Mouse (Mus musculus) splenic B cell, adult 2 months (primary cell): ENCODE results near the gene Ngef.
"Not testable (repeated sequence)": the region's sequence is repeated elsewhere in the genome, so short reads cannot be mapped to it uniquely, and the experiment has no call there.

Source experiments
- DNase-seq: peaks from one replicate; pipeline ENCODE4 v3.0.0-alpha.2; 2011; ENCODE audit warnings: low read depth, low spot score
- H3K27me3 ChIP-seq: 2 replicates; pipeline ENCODE4 v1.6.1; 2012; ENCODE audit warnings: mild to moderate bottlenecking, low read length, moderate library complexity, mixed read lengths; ENCODE audit not compliant: control insufficient read depth, poor library complexity, insufficient read depth, severe bottlenecking
- H3K36me3 ChIP-seq: 2 replicates; pipeline ENCODE4 v1.6.1; 2012; ENCODE audit warnings: mild to moderate bottlenecking, low read length, moderate library complexity, mixed read lengths; ENCODE audit not compliant: control insufficient read depth, poor library complexity, insufficient read depth, severe bottlenecking

Gene Ngef

DNA sequence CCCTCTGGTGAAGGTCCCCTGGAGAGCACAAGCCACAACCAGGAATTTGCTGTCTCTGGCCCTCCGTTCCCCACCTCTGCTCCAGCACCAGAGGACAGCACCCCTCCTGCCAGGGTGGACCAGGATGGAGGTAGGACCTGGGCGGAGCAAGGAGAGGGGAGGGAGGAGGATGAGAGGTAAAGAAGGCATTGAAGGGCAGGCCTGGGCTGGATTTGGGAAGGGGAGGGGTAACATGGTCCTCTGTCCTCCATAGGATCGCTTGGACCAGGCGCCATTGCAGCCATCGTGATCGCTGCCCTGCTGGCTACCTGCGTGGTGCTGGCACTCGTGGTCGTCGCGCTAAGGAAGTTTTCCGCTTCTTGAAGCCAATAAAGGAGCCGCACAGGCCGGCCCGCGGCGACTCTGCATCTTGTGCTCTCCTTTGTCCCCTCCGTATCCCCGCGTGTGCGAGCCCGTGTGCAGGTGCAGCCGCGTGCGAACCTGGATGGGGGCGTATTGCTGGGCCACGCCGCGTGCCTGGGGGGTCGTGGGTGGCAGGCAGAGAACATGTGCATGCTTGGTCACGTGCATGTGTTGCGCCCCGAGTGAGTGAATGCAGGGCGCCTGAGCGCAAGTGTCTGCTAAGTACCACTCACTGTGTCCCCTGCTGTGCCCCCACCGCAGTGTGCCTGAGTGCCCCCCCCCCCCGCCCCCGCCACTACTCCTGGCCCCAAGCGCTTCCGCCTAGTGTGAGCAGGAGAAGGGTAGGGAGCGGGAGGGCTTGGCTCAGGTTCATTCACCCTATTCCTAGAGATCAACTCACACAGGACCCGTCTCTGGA, 98.4 kb downstream of the Ngef start:
- H3K36me3 ChIP-seq = no peaks in the 10 kb centered on the region
- no peak for DNase-seq
- H3K27me3 ChIP-seq = no peaks in the 10 kb centered on the region

DNA sequence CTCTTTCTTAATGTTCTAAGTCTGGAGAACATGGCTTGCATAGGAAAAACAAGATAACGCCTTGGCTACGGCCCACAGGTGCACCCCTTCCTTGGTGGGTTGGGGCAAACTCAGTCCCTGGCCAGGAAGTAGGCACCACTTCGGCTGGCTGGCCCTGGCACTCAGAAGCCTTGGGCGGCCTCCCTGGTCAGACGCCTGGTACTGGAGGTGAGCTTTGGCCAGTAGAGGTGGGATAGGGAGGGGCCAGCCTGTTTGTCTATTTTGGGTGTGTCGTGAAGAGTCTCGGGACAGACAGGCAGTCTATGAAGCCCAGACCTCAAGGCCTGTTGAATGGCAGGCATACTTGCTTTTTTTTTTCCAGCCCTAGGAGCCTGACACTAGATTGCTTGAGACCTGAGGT, 101.1 kb downstream of the Ngef start:
- Histone ChIP-seq H3K27me3 (no peaks in the 10 kb centered on the region), H3K36me3 (no peaks in the 10 kb centered on the region)
- no peak for DNase-seq

DNA sequence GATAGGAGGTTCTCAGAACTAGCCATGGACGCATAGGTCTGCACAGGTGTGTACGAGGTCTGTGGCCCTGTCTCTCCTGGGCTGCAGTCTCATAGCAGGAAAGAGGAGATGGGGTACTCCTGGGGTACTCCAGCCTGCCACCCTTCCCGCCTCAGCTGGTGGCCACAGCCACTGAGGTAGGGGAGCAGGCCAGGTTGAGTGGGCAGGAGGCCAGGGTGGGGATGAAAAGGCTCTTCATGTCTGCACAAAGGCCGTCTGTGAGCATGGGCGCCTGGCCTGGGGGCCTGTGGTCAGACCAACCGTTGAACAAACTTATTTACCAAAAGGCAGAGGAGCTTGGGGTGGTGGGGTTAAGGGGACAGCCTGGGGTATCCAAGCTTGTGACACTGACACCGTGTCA, 101.8 kb downstream of the Ngef start:
- DNase-seq = no peak
- Histone ChIP-seq H3K27me3 (no peaks in the 10 kb centered on the region), H3K36me3 (no peaks in the 10 kb centered on the region)

DNA sequence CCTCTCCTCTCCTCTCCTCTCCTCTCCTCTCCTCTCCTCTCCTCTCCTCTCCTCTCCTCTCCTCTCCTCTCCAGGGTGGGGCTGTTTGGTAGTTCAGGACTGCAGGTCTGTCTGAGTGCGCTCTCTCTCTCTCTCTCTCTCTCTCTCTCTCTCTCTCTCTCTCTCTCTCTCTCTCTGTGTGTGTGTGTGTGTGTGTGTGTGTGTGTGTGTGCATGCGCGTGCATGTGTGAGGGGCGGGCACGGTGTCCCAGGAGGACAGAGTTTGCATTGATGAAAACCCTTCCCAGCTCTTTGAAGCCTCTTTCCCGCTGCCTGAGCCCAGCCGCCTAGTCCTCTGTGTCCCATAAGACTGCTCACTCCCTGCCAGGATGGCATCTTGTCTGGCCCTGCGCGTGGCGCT, 103.7 kb downstream of the Ngef start, which contains the start of gene Snorc:
Gene Snorc, plus strand, starts transcription at position 301 of the 400 bp plus-strand sequence.
- DNase-seq, H3K36me3 ChIP-seq, H3K27me3 ChIP-seq: not testable (repeated sequence)

DNA sequence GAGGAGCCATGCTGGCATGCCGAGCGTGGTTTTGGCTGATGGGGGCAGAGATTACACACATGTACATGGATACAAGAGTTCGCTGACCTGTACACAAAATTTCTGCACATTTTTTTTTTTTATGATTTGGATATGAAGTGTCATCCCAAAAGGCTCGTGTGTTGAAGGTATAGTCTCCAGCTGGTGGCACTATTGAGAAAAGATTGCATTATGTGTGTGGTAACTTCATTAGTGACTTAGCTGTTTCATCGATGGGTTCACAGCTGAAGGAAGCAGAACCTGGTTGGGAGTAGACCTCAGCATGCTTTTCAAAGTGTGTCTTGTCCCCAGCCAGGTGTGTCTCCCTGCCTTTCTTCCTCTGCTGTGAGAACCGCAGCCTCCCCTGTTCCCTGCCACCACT, 105.3 kb downstream of the Ngef start:
- no peaks in the 10 kb centered on the region for H3K36me3 ChIP-seq
- no peaks in the 10 kb centered on the region for H3K27me3 ChIP-seq
- DNase-seq = peak; percentile 32

DNA sequence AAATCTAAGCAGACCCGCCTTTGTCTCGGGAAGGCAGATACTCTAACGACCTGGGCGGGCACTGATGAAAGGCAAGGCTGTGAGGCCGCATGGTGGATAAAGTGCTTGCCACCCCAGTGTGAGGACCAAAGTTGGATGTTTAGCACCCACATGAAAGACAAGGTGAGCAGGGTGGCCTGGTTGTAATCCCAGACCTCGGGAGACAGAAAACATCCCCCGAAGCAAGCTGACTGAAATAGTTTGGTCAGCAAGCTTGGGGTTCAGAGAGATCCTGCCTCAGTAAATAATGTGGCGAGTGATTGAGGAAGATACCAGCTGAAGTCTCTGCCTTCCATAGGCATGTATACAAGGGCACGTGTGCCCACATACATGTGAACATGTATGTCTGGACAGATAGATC, 106.2 kb downstream of the Ngef start:
- Histone ChIP-seq H3K27me3 (no peaks in the 10 kb centered on the region), H3K36me3 (no peaks in the 10 kb centered on the region)
- no peak for DNase-seq

DNA sequence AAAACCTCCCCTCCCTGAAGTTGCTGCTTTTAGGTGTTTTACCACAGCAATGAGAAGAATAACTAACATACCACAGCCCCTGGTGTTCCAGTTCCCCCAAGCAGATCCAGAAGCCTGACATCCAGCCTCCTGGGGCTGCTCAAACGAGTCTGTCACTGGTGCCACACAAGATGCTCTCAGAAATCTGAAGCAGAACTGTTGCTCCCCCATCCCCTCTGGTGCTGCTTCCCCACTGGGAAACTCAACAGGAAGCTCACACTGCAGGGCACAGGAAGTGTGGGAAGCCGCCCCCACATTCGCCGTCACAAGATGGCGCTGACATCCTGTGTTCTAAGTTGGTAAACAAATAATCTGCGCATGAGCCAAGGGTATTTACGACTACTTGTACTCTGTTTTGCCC, 113.8 kb downstream of the Ngef start:
- not testable (repeated sequence) for H3K36me3 ChIP-seq, H3K27me3 ChIP-seq
- peak; percentile 13 for DNase-seq

DNA sequence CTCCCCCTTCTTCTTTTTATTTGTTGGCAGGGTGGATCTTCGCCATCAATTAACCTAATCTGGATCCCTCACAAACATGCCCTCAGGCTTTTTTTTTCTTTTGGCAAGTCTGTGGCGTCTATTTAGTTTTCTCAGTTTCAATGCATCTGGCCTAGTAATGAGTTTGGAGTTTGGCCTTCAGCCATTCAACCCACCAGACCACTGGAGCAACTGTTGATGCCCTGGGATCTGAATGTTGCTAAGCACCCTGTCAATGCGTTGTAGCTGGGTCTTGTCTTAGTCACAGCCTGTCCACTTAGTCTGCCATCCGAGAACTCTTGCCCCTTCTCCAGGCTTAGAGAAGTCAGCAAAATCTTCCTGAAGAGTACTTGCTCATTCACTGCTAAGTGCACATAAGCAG, 115.6 kb downstream of the Ngef start:
- no peak for DNase-seq
- H3K36me3 ChIP-seq = no peaks in the 10 kb centered on the region
- no peaks in the 10 kb centered on the region for H3K27me3 ChIP-seq

- Histone ChIP-seq H3K36me3 (0 out of 2 replicates have a peak, but pooled peaks cover 2% of the 10 kb centered on the region), H3K27me3 (no peaks in the 10 kb centered on the region)
- DNase-seq = no peak
Measured at GRCm38 (mm10) chr1:87456425-87456824, 117.2 kb downstream of the Ngef start.

GRCm38 (mm10) chr1:87449432-87449831, 124.2 kb downstream of the Ngef start:
- DNase-seq = no peak
- Histone ChIP-seq H3K36me3 (peaks cover 8% of the 10 kb centered on the region), H3K27me3 (no peaks in the 10 kb centered on the region; the same call in 1 of the 2 replicates)

DNA sequence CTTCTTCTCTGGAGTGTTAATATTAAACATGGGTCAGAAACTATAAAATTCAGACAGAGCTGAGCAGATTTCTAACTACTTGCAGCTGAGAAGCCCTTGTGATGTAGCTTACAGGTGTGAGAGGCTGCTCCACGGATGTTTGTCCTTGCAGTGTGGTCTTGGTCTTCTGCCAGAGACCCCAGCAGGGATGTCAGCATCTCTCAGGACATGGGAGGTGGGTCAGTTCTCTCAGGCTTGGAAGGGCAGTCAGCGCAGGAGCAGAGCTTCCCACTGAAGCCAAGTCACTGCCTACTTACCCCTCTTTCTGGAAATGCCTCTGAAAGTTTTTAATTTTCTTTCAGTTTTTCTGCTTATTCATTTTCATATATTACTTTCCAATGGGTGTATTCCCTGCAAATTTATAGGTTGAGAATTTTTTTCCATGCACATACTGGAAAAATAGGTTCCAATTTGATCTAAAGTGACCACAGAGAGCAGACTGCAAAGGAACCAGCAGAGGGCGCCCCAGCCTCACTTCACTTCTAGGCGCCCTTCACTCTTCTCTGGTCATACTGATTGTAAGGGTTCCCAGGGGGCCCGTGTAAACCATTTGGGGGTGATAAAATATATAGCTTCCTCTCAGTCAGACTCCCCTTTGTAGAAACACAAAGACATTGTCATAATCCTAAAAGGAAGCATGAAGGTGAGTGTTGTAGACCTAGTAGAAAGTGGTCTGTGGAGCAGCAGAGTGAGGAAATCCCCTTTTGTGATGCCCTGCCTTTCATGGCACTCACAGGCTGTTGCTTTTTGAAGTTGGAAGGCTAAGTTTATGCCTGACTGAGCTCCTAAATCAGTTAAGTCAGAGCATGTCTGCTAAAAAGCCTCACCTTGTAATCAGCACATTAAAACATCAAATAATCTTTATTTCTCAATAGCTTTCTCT, 126.2 kb downstream of the Ngef start:
- no peaks in the 10 kb centered on the region; the same call in 1 of the 2 replicates for H3K27me3 ChIP-seq
- peak; percentile 81 for DNase-seq
- peaks cover 15% of the 10 kb centered on the region for H3K36me3 ChIP-seq

- Histone ChIP-seq H3K27me3 (no peaks in the 10 kb centered on the region), H3K36me3 (peaks cover 20% of the 10 kb centered on the region)
- no peak for DNase-seq
Measured at GRCm38 (mm10) chr1:87436583-87436982, 137.1 kb downstream of the Ngef start.

DNA sequence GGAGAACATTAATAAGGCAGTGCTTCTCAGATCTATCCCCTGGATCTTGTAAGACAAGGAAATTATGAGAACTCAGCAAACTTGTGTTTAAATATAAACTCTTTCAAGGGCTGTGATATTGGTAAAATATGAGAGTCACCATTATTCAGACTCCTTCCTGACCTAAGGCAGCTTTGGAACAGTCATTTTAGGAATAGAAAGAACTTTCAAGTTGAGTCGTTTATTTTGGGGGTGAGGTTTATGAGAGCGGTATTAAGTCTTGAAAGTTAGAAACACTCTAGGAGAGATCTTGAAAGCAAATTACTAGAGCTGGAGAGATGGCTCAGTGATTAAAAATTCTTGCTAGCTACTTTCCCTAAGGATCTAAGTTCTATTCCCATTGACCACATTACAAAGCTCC, 138.5 kb downstream of the Ngef start:
- no peak for DNase-seq
- peaks cover 18% of the 10 kb centered on the region for H3K36me3 ChIP-seq
- H3K27me3 ChIP-seq = no peaks in the 10 kb centered on the region
